Mouse (Mus musculus): ENCODE results near the gene Spred1. TPM values are rescaled to one million over a fixed set of nuclear protein-coding genes. Genes with fewer than 3 reads are reported as not detected.

Spred1 gene
- 13.2 and 23.6 TPM in 2 replicates for polyA plus RNA-seq (2021; fragmentation: Nextera tagmentation)
- long read RNA-seq, experiment 1, full-length matches to known transcripts: 14 of 87 reads
- long read RNA-seq, experiment 1, partial matches to known transcripts: 59 of 87 reads
- long read RNA-seq, experiment 1, other reads (novel, unspliced or antisense): 14 of 87 reads
- long read RNA-seq, experiment 2, partial matches to known transcripts: 40 of 47 reads
- long read RNA-seq, experiment 2, other reads (novel, unspliced or antisense): 7 of 47 reads

GRCm38 (mm10) chr2:117121212-117121983, at the start of gene Spred1:
Gene Spred1 (plus strand): TSS chr2:117121374.

Other genes starting within 250 kb of the Spred1 start
- 2.7 and 2.8 TPM in 2 replicates for gene Tmco5, start 242.7 kb upstream of the Spred1 start, polyA plus RNA-seq (2021; fragmentation: Nextera tagmentation)
- 16.1 and 17.6 TPM in 2 replicates for gene Fam98b, start 128.4 kb downstream of the Spred1 start, polyA plus RNA-seq (2021; fragmentation: Nextera tagmentation)
- 109 and 127 TPM in 2 replicates for gene Rasgrp1, start 221.6 kb downstream of the Spred1 start, polyA plus RNA-seq (2021; fragmentation: Nextera tagmentation)